Mouse (Mus musculus) heart, adult 2 months (tissue): ENCODE measurements around the gene Cd96.

Experiments
- CTCF ChIP-seq: fragments of 200-600 bp; IDR thresholded peaks from 2 replicates; pipeline ENCODE4 v1.8.1; 2022; ENCODE audit warnings: antibody characterized with exemption, mild to moderate bottlenecking, moderate library complexity
- POLR2A ChIP-seq: fragments of 200-500 bp; IDR thresholded peaks from 2 replicates; pipeline ENCODE4 v1.6.1; 2011; ENCODE audit warnings: mild to moderate bottlenecking, low read depth, low read length, control low read depth; ENCODE audit not compliant: insufficient read depth

GRCm38 (mm10) chr16:46151141-46151540, 31.1 kb upstream of the Cd96 start:
- TF ChIP-seq CTCF = peak; percentile 54
- TF ChIP-seq POLR2A = no peak
